Mouse (Mus musculus) olfactory bulb, adult 2 months (tissue): ENCODE results near the gene Uqcr11.

Experiments
- CTCF ChIP-seq: fragments of 200-500 bp; IDR thresholded peaks from 2 replicates; pipeline ENCODE4 v1.5.1; 2012; ENCODE audit warnings: low read depth, mild to moderate bottlenecking, low read length, moderate library complexity; ENCODE audit not compliant: insufficient read depth
- POLR2A ChIP-seq: fragments of 200-500 bp; IDR thresholded peaks from 2 replicates; pipeline ENCODE4 v1.6.1; 2012; ENCODE audit warnings: mild to moderate bottlenecking, low read depth, low read length, moderate library complexity; ENCODE audit not compliant: insufficient read depth

GRCm38 (mm10) chr10:80441598-80441997 lies 35.0 kb upstream of the Uqcr11 start:
- no peak for TF ChIP-seq CTCF
- TF ChIP-seq POLR2A: no peak
